Mouse (Mus musculus) lung, embryonic 16.5 days (tissue): ENCODE data around the gene Pcsk4. TPM values are rescaled to one million over a fixed set of nuclear protein-coding genes. Genes with fewer than 3 reads are reported as not detected.

Source experiments
- ATAC-seq: fragments of 200-750 bp; cut with Nextera tagmentation; 2 replicates; pipeline ENCODE4 v1.8.0; 2017; ENCODE audit warnings: low read depth, mild to moderate bottlenecking, moderate library complexity
- H3K27ac ChIP-seq: fragments of 300-500 bp; sonication (generic); 2 replicates; pipeline ENCODE4 v1.5.1; 2014; ENCODE audit warnings: mild to moderate bottlenecking, control low read depth, low read length
- H3K27me3 ChIP-seq: fragments of 300-500 bp; sonication (generic); 2 replicates; pipeline ENCODE4 v1.6.1; 2014; ENCODE audit warnings: low read depth, low read length, mixed read lengths; ENCODE audit not compliant: control insufficient read depth, insufficient read depth
- H3K36me3 ChIP-seq: fragments of 300-500 bp; sonication (generic); 2 replicates; pipeline ENCODE4 v1.6.1; 2014; ENCODE audit warnings: low read length; ENCODE audit not compliant: control insufficient read depth, insufficient read depth
- H3K4me1 ChIP-seq: fragments of 300-500 bp; sonication (generic); replicated peaks from 2 replicates; pipeline ENCODE4 v1.6.1; 2014; ENCODE audit warnings: low read length, mixed read lengths; ENCODE audit not compliant: control insufficient read depth, insufficient read depth
- H3K4me2 ChIP-seq: fragments of 300-500 bp; sonication (generic); 2 replicates; pipeline ENCODE4 v1.6.1; 2014; ENCODE audit warnings: low read depth, low read length, control low read depth
- H3K4me3 ChIP-seq: fragments of 300-500 bp; sonication (generic); 2 replicates; pipeline ENCODE4 v1.5.1; 2014; ENCODE audit warnings: mild to moderate bottlenecking, low read length, control low read depth
- H3K9ac ChIP-seq: fragments of 300-500 bp; sonication (generic); 2 replicates; pipeline ENCODE4 v1.6.1; 2014; ENCODE audit warnings: low read length, control low read depth
- H3K9me3 ChIP-seq: fragments of 300-500 bp; sonication (generic); 2 replicates; pipeline ENCODE4 v1.6.1; 2016; ENCODE audit warnings: low read length; ENCODE audit not compliant: control insufficient read depth
- WGBS: fragments of 180-500 bp; shearing (Covaris S2); extraction: QIAGEN DNeasy Blood & Tissue Kit; methylation state at CpG from one replicate; pipeline ENCODE4 v1.1.7; 2014; 5-methylcytosine and 5-hydroxymethylcytosine counted together
- polyA plus RNA-seq: library from polyadenylated mRNA; unstranded; fragments of >200 nt; fragmentation: Nextera tagmentation; extraction: Ambion mirVana; gene quantifications from 2 replicates; pipeline ENCODE4 v1.2.1, GENCODE M21; 2015

Pcsk4 gene
- polyA plus RNA-seq, 1 experiment from 2014 or later, result 4.2 TPM

- no peaks in the 10 kb centered on the region for H3K9me3 ChIP-seq
- ATAC-seq, result peak; percentile 93
Observed at GRCm38 (mm10) chr10:80292251-80293146, 36.8 kb downstream of the Pcsk4 start, which contains the start of gene Rps15. TSS of gene Rps15 (plus strand) at chr10:80292453.

GRCm38 (mm10) chr10:80288657-80289056 lies 40.6 kb downstream of the Pcsk4 start:
- H3K4me2 ChIP-seq, result no peak overlapping the region
- H3K4me1 ChIP-seq, result peaks cover 7% of the 10 kb centered on the region; the same call in 1 of the 2 replicates
- H3K36me3 ChIP-seq, result peaks cover 33% of the 10 kb centered on the region
- no peaks in the 10 kb centered on the region for H3K9me3 ChIP-seq
- H3K4me3 ChIP-seq, result no peak overlapping the region
- ATAC-seq, result no peak
- H3K27ac ChIP-seq, result no peak overlapping the region
- no peak overlapping the region for H3K9ac ChIP-seq
- no peaks in the 10 kb centered on the region for H3K27me3 ChIP-seq
- WGBS, result 68% methylated on average over 8 of the region's 8 CpGs

More at GRCm38 (mm10) chr10:80292251-80293146, 36.8 kb downstream of the Pcsk4 start, which contains the start of gene Rps15:
- peak within 1 kb of the TSS; percentile 87 for H3K4me3 ChIP-seq
- H3K27me3 ChIP-seq, result peaks cover under 1% of the 10 kb centered on the region; the same call in 1 of the 2 replicates
- peaks cover 16% of the 10 kb centered on the region for H3K4me1 ChIP-seq
- peak within 1 kb of the TSS; percentile 97 for H3K9ac ChIP-seq
- under 1% methylated on average over 72 of the region's 72 CpGs for WGBS
- H3K36me3 ChIP-seq, result peaks cover 18% of the 10 kb centered on the region
- peak within 1 kb of the TSS; percentile 89 for H3K4me2 ChIP-seq
- peak within 1 kb of the TSS; percentile 84 for H3K27ac ChIP-seq

DNA sequence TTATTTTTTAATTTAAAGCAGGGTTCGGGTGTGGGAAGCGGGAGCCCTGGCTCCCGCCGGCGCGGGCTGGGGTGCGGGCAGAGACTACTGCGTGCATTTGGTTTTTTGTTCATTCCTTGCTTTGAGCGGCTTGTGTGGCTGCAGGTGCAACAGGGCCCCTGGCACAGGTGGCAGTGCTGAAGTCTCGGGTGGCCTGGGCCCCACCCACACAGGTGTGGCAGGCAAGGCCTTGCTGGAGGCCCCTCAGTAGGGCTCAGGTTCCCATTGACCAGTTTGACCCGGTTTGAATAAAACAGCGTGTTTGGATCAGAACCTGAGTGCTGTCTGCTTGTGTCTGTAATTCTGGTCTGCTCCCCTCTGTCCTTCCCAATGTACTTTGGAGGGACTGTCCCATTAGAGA lies 41.2 kb downstream of the Pcsk4 start:
- Histone ChIP-seq H3K9ac (no peak overlapping the region), H3K4me3 (no peak overlapping the region), H3K27me3 (no peaks in the 10 kb centered on the region), H3K27ac (no peak overlapping the region), H3K36me3 (peaks cover 33% of the 10 kb centered on the region), H3K4me2 (no peak overlapping the region), H3K9me3 (no peaks in the 10 kb centered on the region), H3K4me1 (peaks cover 3% of the 10 kb centered on the region; the same call in 1 of the 2 replicates)
- 89% methylated on average over 12 of the region's 12 CpGs for WGBS
- ATAC-seq, result no peak

- Histone ChIP-seq H3K9ac (no peak overlapping the region), H3K27ac (no peak overlapping the region)
Observed at GRCm38 (mm10) chr10:80285222-80286070, 43.9 kb downstream of the Pcsk4 start.

GRCm38 (mm10) chr10:80282481-80283441 lies 46.5 kb downstream of the Pcsk4 start:
- H3K9me3 ChIP-seq, result no peaks in the 10 kb centered on the region
- ATAC-seq, result peak; percentile 66
- H3K27me3 ChIP-seq, result no peaks in the 10 kb centered on the region
- H3K4me2 ChIP-seq, result no peak overlapping the region
- peak overlapping the region; percentile 95 for H3K27ac ChIP-seq
- H3K4me1 ChIP-seq, result peaks cover 16% of the 10 kb centered on the region
- H3K9ac ChIP-seq, result 0 out of 2 replicates have a peak overlapping the region, but pooled peaks have one; percentile 40
- no peak overlapping the region for H3K4me3 ChIP-seq
- peaks cover 64% of the 10 kb centered on the region for H3K36me3 ChIP-seq
- WGBS, result 68% methylated on average over 20 of the region's 20 CpGs

More at GRCm38 (mm10) chr10:80285222-80286070, 43.9 kb downstream of the Pcsk4 start:
- ATAC-seq, result no peak
- H3K4me1 ChIP-seq, result peaks cover 16% of the 10 kb centered on the region
- no peak overlapping the region for H3K4me3 ChIP-seq
- H3K4me2 ChIP-seq, result no peak overlapping the region
- WGBS, result 74% methylated on average over 15 of the region's 15 CpGs
- H3K36me3 ChIP-seq, result peaks cover 45% of the 10 kb centered on the region
- H3K9me3 ChIP-seq, result no peaks in the 10 kb centered on the region
- H3K27me3 ChIP-seq, result no peaks in the 10 kb centered on the region

DNA sequence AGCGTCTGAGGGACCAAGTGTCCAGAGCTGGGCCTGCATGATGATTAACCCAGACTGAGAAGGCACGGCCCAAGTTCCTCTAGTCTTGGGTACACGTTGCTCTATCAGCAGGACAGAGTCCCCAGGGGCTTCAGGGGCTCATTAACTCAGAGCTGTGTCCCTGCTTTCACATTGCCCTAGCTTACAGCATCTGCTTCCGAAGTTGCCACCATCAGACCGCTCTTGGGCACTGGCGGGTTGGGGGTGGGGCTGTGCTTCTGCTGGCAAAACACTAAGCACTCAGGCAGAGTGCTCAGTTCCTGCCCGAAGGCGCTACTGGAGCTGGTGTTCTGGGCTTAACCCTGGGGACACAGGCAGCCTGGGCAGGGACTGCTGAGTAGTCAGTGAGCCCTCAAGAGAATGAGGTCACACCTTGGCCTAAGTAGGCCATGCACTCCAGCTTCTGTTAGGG lies 47.4 kb downstream of the Pcsk4 start:
- Histone ChIP-seq H3K4me1 (peaks cover 16% of the 10 kb centered on the region), H3K4me2 (peak overlapping the region; percentile 29; the same call in 1 of the 2 replicates), H3K36me3 (peaks cover 67% of the 10 kb centered on the region), H3K27me3 (no peaks in the 10 kb centered on the region), H3K9me3 (no peaks in the 10 kb centered on the region), H3K4me3 (no peak overlapping the region), H3K9ac (peak overlapping the region; percentile 40; the same call in 1 of the 2 replicates), H3K27ac (peak overlapping the region; percentile 95)
- ATAC-seq, result peak; percentile 66
- 57% methylated on average over 8 of the region's 8 CpGs for WGBS

GRCm38 (mm10) chr10:80281304-80281703 lies 48.0 kb downstream of the Pcsk4 start:
- no peak for ATAC-seq
- Histone ChIP-seq H3K9me3 (no peaks in the 10 kb centered on the region), H3K27ac (peak overlapping the region; percentile 95), H3K9ac (peak overlapping the region; percentile 16; the same call in 1 of the 2 replicates), H3K4me3 (no peak overlapping the region), H3K36me3 (peaks cover 67% of the 10 kb centered on the region), H3K4me1 (peaks cover 16% of the 10 kb centered on the region), H3K27me3 (no peaks in the 10 kb centered on the region), H3K4me2 (peak overlapping the region; percentile 29; the same call in 1 of the 2 replicates)
- 65% methylated on average over 7 of the region's 7 CpGs for WGBS

DNA sequence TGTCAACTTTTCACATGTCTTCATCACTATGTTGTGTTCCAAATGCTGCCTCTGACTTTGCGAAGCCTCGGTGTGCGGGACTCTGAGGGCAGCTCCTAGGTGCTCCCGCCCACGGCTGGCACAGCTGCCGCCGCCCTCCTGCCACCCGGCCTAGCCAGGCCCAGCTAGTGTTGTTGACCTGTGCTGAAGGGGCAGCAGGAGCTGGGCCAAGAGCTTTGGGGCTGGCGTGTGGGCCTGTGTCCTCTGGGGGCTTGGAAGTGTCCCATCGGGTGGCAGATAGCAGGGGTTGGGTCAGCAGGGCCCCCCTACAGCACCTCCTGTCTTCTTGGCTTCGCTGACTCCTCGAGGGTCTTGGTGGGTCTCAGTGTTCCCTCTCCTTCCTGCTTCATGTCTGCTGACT lies 50.0 kb downstream of the Pcsk4 start:
- Histone ChIP-seq H3K27me3 (no peaks in the 10 kb centered on the region), H3K4me3 (no peak overlapping the region), H3K36me3 (peaks cover 59% of the 10 kb centered on the region), H3K9ac (no peak overlapping the region), H3K27ac (no peak overlapping the region), H3K4me1 (peaks cover 16% of the 10 kb centered on the region), H3K4me2 (no peak overlapping the region), H3K9me3 (no peaks in the 10 kb centered on the region)
- ATAC-seq, result no peak
- 88% methylated on average over 12 of the region's 12 CpGs for WGBS
